Mouse (Mus musculus) spleen, adult 10 weeks (tissue): ENCODE data around the gene Olfr361. TPM values are rescaled to one million over a fixed set of nuclear protein-coding genes. Genes with fewer than 3 reads are reported as not detected.

Source experiments
- polyA plus RNA-seq: library from polyadenylated mRNA; stranded (reverse); fragments of 350-450 nt; fragmentation: Illumina TruSeq; extraction: RNeasy Lipid Tissue Mini Kit (QIAGEN cat#74804); gene quantifications from one replicate; pipeline ENCODE4 v1.2.3, GENCODE M21; 2015; ENCODE audit warnings: low replicate concordance; ENCODE audit not compliant: insufficient read depth

The Olfr361 gene
- not detected for polyA plus RNA-seq

DNA sequence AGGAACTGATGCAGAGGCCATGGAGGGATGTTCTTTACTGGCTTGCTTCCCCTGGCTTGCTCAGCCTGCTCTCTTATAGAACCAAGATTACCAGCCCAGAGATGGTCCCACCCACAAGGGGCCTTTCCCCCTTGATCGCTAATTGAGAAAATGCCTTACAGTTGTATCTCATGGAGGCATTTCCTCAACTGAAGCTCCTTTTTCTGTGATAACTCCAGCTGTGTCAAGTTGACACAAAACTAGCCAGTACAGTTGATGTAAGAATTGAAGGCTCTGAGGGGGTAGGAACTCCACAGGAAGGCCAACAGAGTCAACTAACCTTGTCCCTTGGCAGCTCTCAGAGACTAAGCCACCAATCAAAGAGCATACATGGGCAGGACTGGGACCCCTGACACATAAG is at the start of gene Olfr361:
Gene Olfr361 (minus strand): TSS at position 101 of the 400 bp plus-strand sequence.

DNA sequence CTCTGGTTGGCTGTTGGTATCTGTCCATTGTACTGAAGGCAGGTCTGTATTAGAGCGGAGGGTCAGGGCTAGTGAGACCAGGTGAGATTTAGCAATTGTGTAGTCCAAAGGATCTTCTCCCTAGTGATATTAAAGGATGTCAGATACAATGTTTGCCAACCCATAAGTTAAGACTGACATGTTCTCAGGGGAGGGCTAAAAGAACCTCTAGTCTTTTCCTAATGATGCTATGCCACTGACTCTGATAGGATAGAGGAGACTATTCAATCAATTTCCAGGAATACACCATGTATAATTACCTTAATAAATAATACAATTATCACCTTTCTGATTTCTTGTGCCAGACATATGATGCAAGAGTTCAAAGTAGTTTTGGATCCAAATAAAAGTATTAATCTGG is 28.7 kb upstream of the Olfr361 start, which contains the start of gene Olfr362:
Gene Olfr362 (minus strand): TSS at position 101 of the 400 bp plus-strand sequence.

DNA sequence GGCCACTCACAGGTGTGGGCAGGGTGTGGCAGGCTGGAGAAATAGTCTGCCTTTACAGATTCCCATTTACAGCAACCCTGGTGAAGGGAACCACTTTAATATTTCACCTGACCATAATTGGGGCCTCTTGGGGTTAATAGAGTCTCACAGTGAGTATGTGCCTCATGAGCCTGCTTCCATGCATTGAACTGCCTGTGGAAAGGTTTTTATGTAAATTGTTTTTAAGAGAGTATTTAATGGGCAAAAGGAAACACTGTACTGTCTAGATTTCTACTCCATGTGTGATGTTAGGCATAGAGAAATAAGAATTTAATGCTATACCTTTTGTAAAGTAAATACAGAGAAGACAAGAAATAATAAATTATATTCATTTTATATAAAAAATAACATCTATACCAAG is 23.6 kb downstream of the Olfr361 start, which contains the start of gene Olfr360:
Gene Olfr360 (plus strand): TSS at position 301 of the 400 bp plus-strand sequence.

Other genes with a start within 250 kb of the Olfr361 start
- gene Olfr350, start 243.0 kb downstream of the Olfr361 start, polyA plus RNA-seq, result not detected
- not detected for gene Olfr351, start 226.6 kb downstream of the Olfr361 start, polyA plus RNA-seq
- not detected for gene Olfr352, start 220.8 kb downstream of the Olfr361 start, polyA plus RNA-seq
- not detected for gene Olfr353, start 196.4 kb downstream of the Olfr361 start, polyA plus RNA-seq
- not detected for gene Olfr354, start 183.6 kb downstream of the Olfr361 start, polyA plus RNA-seq
- not detected for gene Olfr355, start 160.4 kb downstream of the Olfr361 start, polyA plus RNA-seq
- gene Olfr356, start 152.2 kb downstream of the Olfr361 start, polyA plus RNA-seq, result not detected
- not detected for gene Olfr357, start 95.5 kb downstream of the Olfr361 start, polyA plus RNA-seq
- not detected for gene Olfr358, start 80.0 kb downstream of the Olfr361 start, polyA plus RNA-seq
- not detected for gene Olfr360, start 23.5 kb downstream of the Olfr361 start, polyA plus RNA-seq
- gene Olfr362, start 28.6 kb upstream of the Olfr361 start, polyA plus RNA-seq, result not detected
- gene Olfr364-ps1, start 50.0 kb upstream of the Olfr361 start, polyA plus RNA-seq, result not detected
- gene Olfr365, start 98.9 kb upstream of the Olfr361 start, polyA plus RNA-seq, result not detected
- gene Olfr366, start 122.3 kb upstream of the Olfr361 start, polyA plus RNA-seq, result not detected
- gene Olfr368, start 237.2 kb upstream of the Olfr361 start, polyA plus RNA-seq, result not detected